Mouse (Mus musculus) heart, embryonic 16.5 days (tissue): ENCODE data around the gene Bend3. TPM values are rescaled to one million over a fixed set of nuclear protein-coding genes. Genes with fewer than 3 reads are reported as not detected.

ENCODE experiments used
- ATAC-seq: fragments of 200-750 bp; cut with Nextera tagmentation; replicated peaks from 2 replicates; pipeline ENCODE4 v1.8.0; 2017; ENCODE audit warnings: moderate number of reproducible peaks; ENCODE audit not compliant: insufficient read depth, low FRiP score; ENCODE audit errors: extremely low read depth
- H3K27ac ChIP-seq: fragments of 300-500 bp; sonication (generic); 2 replicates; pipeline ENCODE4 v1.5.1; 2014; ENCODE audit warnings: mild to moderate bottlenecking, low read length, control low read depth, moderate library complexity
- H3K27me3 ChIP-seq: fragments of 300-500 bp; sonication (generic); 2 replicates; pipeline ENCODE4 v1.6.1; 2014; ENCODE audit warnings: low read length, mixed read lengths; ENCODE audit not compliant: control insufficient read depth, insufficient read depth
- H3K36me3 ChIP-seq: fragments of 300-500 bp; sonication (generic); 2 replicates; pipeline ENCODE4 v1.6.1; 2014; ENCODE audit not compliant: control insufficient read depth, insufficient read depth
- H3K4me1 ChIP-seq: fragments of 300-500 bp; sonication (generic); 2 replicates; pipeline ENCODE4 v1.6.1; 2014; ENCODE audit warnings: low read length, mixed read lengths; ENCODE audit not compliant: control insufficient read depth, insufficient read depth
- H3K4me2 ChIP-seq: fragments of 300-500 bp; sonication (generic); 2 replicates; pipeline ENCODE4 v1.6.1; 2014; ENCODE audit warnings: low read depth, mild to moderate bottlenecking, control low read depth, low read length
- H3K4me3 ChIP-seq: fragments of 300-500 bp; sonication (generic); 2 replicates; pipeline ENCODE4 v1.5.1; 2014; ENCODE audit warnings: mild to moderate bottlenecking, control low read depth, low read length
- H3K9ac ChIP-seq: fragments of 300-500 bp; sonication (generic); 2 replicates; pipeline ENCODE4 v1.6.1; 2014; ENCODE audit warnings: low read length, control low read depth
- H3K9me3 ChIP-seq: fragments of 300-500 bp; sonication (generic); replicated peaks from 2 replicates; pipeline ENCODE4 v1.6.1; 2016; ENCODE audit warnings: low read length; ENCODE audit not compliant: control insufficient read depth
- WGBS: fragments of 180-500 bp; shearing (Covaris S2); extraction: QIAGEN DNeasy Blood & Tissue Kit; methylation state at CpG from one replicate; pipeline ENCODE4 v1.1.7; 2014; 5-methylcytosine and 5-hydroxymethylcytosine counted together
- polyA plus RNA-seq: library from polyadenylated mRNA; unstranded; fragments of >200 nt; fragmentation: Nextera tagmentation; extraction: Ambion mirVana; gene quantifications from 2 replicates; pipeline ENCODE4 v1.2.1, GENCODE M21; 2015

Gene Bend3
- polyA plus RNA-seq, 1 experiment from 2014 or later, result 2.3 TPM

- H3K27me3 ChIP-seq, result no peaks in the 10 kb centered on the region
- no peak overlapping the region for H3K4me2 ChIP-seq
- H3K9ac ChIP-seq, result no peak overlapping the region; the same call in 1 of the 2 replicates
- peaks cover 64% of the 10 kb centered on the region for H3K36me3 ChIP-seq
- no peak overlapping the region for H3K4me3 ChIP-seq
- WGBS, result 61% methylated on average over 15 of the region's 15 CpGs
- no peaks in the 10 kb centered on the region for H3K4me1 ChIP-seq
- no peak for ATAC-seq
- no peaks in the 10 kb centered on the region for H3K9me3 ChIP-seq
- no peak overlapping the region for H3K27ac ChIP-seq
These were observed 48.9 kb downstream of the Bend3 start for GRCm38 (mm10) chr10:43527283-43528269.

GRCm38 (mm10) chr10:43534382-43534781, 55.8 kb downstream of the Bend3 start:
- whole genome bisulfite sequencing, result 58% methylated on average over 1 of the region's 1 CpGs
- peaks cover 38% of the 10 kb centered on the region for H3K36me3 ChIP-seq

GRCm38 (mm10) chr10:43537652-43538051, 59.0 kb downstream of the Bend3 start:
- no peak for ATAC-seq
- no peaks in the 10 kb centered on the region for H3K9me3 ChIP-seq
- H3K9ac ChIP-seq, result no peak overlapping the region
- 85% methylated on average over 7 of the region's 7 CpGs for WGBS
- peaks cover 11% of the 10 kb centered on the region for H3K4me1 ChIP-seq
- H3K27ac ChIP-seq, result no peak overlapping the region
- H3K36me3 ChIP-seq, result peaks cover 7% of the 10 kb centered on the region; the same call in 1 of the 2 replicates
- no peak overlapping the region for H3K4me2 ChIP-seq
- no peak overlapping the region for H3K4me3 ChIP-seq
- H3K27me3 ChIP-seq, result no peaks in the 10 kb centered on the region

More at GRCm38 (mm10) chr10:43534382-43534781, 55.8 kb downstream of the Bend3 start:
- Histone ChIP-seq H3K4me3 (no peak overlapping the region), H3K9ac (no peak overlapping the region), H3K9me3 (no peaks in the 10 kb centered on the region), H3K27ac (no peak overlapping the region), H3K27me3 (no peaks in the 10 kb centered on the region), H3K4me2 (no peak overlapping the region), H3K4me1 (peaks cover 5% of the 10 kb centered on the region)
- no peak for ATAC-seq

DNA sequence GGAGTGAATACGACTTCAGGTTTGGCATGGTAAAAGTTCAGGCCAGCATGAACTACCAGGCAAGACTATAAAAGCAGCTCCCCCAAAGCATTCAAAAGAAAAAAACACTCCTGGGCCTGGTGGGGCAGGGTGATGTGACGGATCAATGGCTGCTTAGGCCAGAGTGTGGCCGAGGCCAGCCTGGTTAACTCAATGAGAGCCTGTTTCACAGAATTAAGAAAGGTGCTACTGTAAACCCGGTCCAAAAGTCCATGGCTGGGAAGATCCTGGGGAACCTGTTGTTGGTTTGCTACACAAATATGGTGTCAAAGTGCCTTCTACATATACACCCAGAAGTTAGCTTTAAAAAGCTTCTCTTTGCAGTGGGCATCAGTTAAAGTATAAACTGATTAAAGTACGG, 60.2 kb downstream of the Bend3 start:
- no peak overlapping the region for H3K4me3 ChIP-seq
- H3K4me1 ChIP-seq, result peaks cover 11% of the 10 kb centered on the region
- no peaks in the 10 kb centered on the region for H3K27me3 ChIP-seq
- no peak for ATAC-seq
- no peak overlapping the region for H3K27ac ChIP-seq
- no peaks in the 10 kb centered on the region for H3K9me3 ChIP-seq
- H3K9ac ChIP-seq, result no peak overlapping the region
- 0 out of 2 replicates have a peak, but pooled peaks cover 3% of the 10 kb centered on the region for H3K36me3 ChIP-seq
- WGBS, result 87% methylated on average over 5 of the region's 5 CpGs
- H3K4me2 ChIP-seq, result no peak overlapping the region

DNA sequence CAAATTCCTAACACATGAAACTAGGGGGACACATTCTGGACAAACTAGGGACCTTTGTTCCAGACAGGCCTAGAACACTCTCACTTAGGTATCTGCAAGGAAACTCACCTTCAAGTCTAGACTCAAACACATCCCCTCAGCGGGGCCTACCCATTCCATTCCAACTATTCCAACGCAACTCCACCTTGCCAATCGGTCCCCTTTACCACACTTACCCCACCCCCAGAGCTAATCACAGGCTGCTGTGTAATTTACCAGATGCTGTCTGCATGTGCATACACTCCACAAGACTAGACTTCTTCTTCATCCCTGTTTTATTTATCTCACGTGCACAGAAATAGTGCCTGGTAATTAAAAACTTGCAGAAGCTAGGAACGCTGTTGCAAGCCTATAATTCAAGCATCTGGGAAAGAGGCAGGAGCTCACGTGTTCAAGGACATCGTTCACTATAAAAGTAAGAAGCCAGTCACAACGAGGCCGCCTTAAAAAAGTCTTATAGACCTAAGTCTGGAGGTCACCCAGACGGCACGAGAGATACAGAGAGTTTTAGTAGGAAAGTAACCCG, 61.2 kb downstream of the Bend3 start:
- Histone ChIP-seq H3K4me2 (peak overlapping the region; percentile 69), H3K27me3 (no peaks in the 10 kb centered on the region), H3K4me3 (peak overlapping the region; percentile 95), H3K9ac (peak overlapping the region; percentile 96), H3K36me3 (0 out of 2 replicates have a peak, but pooled peaks cover 3% of the 10 kb centered on the region), H3K9me3 (no peaks in the 10 kb centered on the region), H3K4me1 (peaks cover 11% of the 10 kb centered on the region), H3K27ac (peak overlapping the region; percentile 93)
- WGBS, result 12% methylated on average over 12 of the region's 12 CpGs
- no peak for ATAC-seq

DNA sequence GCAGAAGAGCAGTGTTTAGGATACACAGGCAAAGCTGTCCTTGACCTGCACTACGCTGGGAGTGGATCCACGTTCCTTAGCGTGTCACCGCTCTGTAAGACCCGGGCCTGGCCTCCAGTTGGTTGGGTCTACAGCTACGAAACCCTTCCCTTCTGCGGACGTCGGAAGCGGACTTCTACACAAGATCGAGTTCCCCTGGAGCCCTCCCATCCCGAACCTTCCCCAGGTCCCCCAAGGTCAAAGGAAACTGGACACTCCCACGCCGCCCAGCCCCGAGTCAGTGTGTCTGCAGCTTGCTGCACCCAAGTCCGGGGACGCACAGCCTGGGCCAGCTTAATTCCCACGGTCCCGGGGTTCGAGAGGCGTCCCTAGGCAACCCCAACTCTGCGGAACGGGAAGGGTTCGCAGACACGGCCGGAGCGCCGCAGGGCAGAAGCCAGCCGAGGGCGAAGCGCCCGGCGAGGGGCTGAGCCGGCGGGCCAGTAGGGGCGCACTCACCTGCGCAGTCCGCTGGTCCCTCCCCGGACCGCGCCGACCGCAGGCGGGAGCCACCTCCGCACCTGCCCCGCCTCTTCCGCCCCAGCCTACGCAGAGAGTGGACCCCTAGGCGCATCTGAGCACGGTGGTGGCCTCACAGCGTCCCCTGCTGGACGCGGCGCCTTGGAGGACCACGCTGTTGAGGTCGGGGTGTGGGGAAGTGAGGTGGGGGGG, 62.0 kb downstream of the Bend3 start, which contains the start of gene 1700021F05Rik:
Gene 1700021F05Rik (minus strand): TSS at position 553 of the 711 bp plus-strand sequence.
- peak within 1 kb of the TSS; percentile 69 for H3K4me2 ChIP-seq
- peaks cover 11% of the 10 kb centered on the region for H3K4me1 ChIP-seq
- peak; percentile 99 for ATAC-seq
- peak within 1 kb of the TSS; percentile 95 for H3K4me3 ChIP-seq
- H3K9me3 ChIP-seq, result no peaks in the 10 kb centered on the region
- under 1% methylated on average over 54 of the region's 56 CpGs for WGBS
- peak within 1 kb of the TSS; percentile 96 for H3K9ac ChIP-seq
- peak within 1 kb of the TSS; percentile 93 for H3K27ac ChIP-seq
- H3K36me3 ChIP-seq, result no peaks in the 10 kb centered on the region
- no peaks in the 10 kb centered on the region for H3K27me3 ChIP-seq

GRCm38 (mm10) chr10:43541153-43541544, 62.5 kb downstream of the Bend3 start:
- Histone ChIP-seq H3K27me3 (no peaks in the 10 kb centered on the region), H3K4me2 (peak overlapping the region; percentile 53), H3K27ac (no peak overlapping the region), H3K4me1 (peaks cover 11% of the 10 kb centered on the region), H3K9ac (no peak overlapping the region), H3K36me3 (no peaks in the 10 kb centered on the region), H3K9me3 (no peaks in the 10 kb centered on the region), H3K4me3 (peak overlapping the region; percentile 95)
- WGBS, result 41% methylated on average over 8 of the region's 8 CpGs
- 0 out of 2 replicates have a peak, but pooled peaks have one; percentile 0 for ATAC-seq

DNA sequence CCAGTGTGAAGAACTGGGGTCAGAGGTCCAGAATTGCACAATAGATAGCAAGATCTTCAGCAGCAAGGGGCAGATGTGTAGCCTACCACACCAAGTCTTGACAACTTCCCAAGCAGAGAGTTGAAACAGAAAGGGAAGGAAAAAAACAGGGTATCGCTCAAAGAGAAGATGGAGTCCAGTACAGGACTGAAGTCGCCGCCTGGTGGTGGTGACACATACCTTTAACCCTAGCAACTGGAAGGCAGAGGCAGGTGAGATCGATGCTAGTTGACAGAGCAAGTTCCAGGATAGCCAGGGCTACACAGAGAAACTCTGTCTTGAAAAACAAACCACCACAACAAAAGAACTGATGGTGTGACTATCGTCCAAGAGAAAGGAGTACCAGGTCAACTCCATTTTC, 70.8 kb downstream of the Bend3 start:
- ATAC-seq, result no peak
- Histone ChIP-seq H3K4me1 (no peaks in the 10 kb centered on the region), H3K27ac (no peak overlapping the region), H3K9me3 (0 out of 2 replicates have a peak, but pooled peaks cover 2% of the 10 kb centered on the region), H3K4me3 (no peak overlapping the region), H3K27me3 (no peaks in the 10 kb centered on the region), H3K36me3 (no peaks in the 10 kb centered on the region), H3K4me2 (no peak overlapping the region), H3K9ac (no peak overlapping the region)
- 62% methylated on average over 5 of the region's 5 CpGs for WGBS
